Mouse (Mus musculus) midbrain, embryonic 14.5 days (tissue): Measurements from ENCODE around the gene Stk35. TPM values are rescaled to one million over a fixed set of nuclear protein-coding genes. Genes with fewer than 3 reads are reported as not detected.

Experiments used
- ATAC-seq: fragments of 200-750 bp; cut with Nextera tagmentation; 2 replicates; pipeline ENCODE4 v1.8.0; 2017; ENCODE audit warnings: moderate number of reproducible peaks, moderate library complexity; ENCODE audit not compliant: low FRiP score, low TSS enrichment
- DNase-seq: peaks from one replicate; pipeline ENCODE4 v3.0.0-alpha.2; 2015
- H3K27ac ChIP-seq: fragments of 300-500 bp; sonication (generic); replicated peaks from 2 replicates; pipeline ENCODE4 v1.5.1; 2014; ENCODE audit warnings: mild to moderate bottlenecking, low read depth, low read length, moderate library complexity
- H3K27me3 ChIP-seq: fragments of 300-500 bp; sonication (generic); 2 replicates; pipeline ENCODE4 v1.6.1; 2014; ENCODE audit warnings: low read length, control low read depth, mixed read lengths; ENCODE audit not compliant: control insufficient read depth, insufficient read depth
- H3K36me3 ChIP-seq: fragments of 300-500 bp; sonication (generic); 2 replicates; pipeline ENCODE4 v1.6.1; 2014; ENCODE audit warnings: low read length, control low read depth; ENCODE audit not compliant: control insufficient read depth, insufficient read depth
- H3K4me1 ChIP-seq: fragments of 300-500 bp; sonication (generic); 2 replicates; pipeline ENCODE4 v1.6.1; 2014; ENCODE audit warnings: mild to moderate bottlenecking, antibody characterized with exemption, low read length, control low read depth; ENCODE audit not compliant: control insufficient read depth, insufficient read depth
- H3K4me2 ChIP-seq: fragments of 300-500 bp; sonication (generic); 2 replicates; pipeline ENCODE4 v1.6.1; 2014; ENCODE audit warnings: mild to moderate bottlenecking, low read length, moderate library complexity
- H3K4me3 ChIP-seq: fragments of 300-500 bp; sonication (generic); replicated peaks from 2 replicates; pipeline ENCODE4 v1.5.1; 2014; ENCODE audit warnings: low read depth, low read length
- H3K9ac ChIP-seq: fragments of 300-500 bp; sonication (generic); replicated peaks from 2 replicates; pipeline ENCODE4 v1.6.1; 2014; ENCODE audit warnings: mild to moderate bottlenecking, low read length, moderate library complexity
- H3K9me3 ChIP-seq: fragments of 300-500 bp; sonication (generic); 2 replicates; pipeline ENCODE4 v1.6.1; 2016; ENCODE audit warnings: low read length, control low read depth, mixed read lengths; ENCODE audit not compliant: control insufficient read depth
- WGBS: fragments of 180-500 bp; shearing (Covaris S2); extraction: QIAGEN DNeasy Blood & Tissue Kit; methylation state at CpG from one replicate; pipeline ENCODE4 v1.1.7; 2014; 5-methylcytosine and 5-hydroxymethylcytosine counted together
- polyA plus RNA-seq: library from polyadenylated mRNA; unstranded; fragments of >200 nt; fragmentation: Nextera tagmentation; extraction: Ambion mirVana; gene quantifications from 2 replicates; pipeline ENCODE4 v1.2.1, GENCODE M21; 2014

The Stk35 gene
- polyA plus RNA-seq, 1 experiment from 2014 or later = 10.8 TPM

GRCm38 (mm10) chr2:129821568-129821967 is 21.3 kb downstream of the Stk35 start:
- DNase-seq (no peak), ATAC-seq (no peak)
- Histone ChIP-seq H3K36me3 (peaks cover 9% of the 10 kb centered on the region), H3K4me3 (no peak overlapping the region), H3K27ac (no peak overlapping the region), H3K4me1 (no peaks in the 10 kb centered on the region), H3K9me3 (no peaks in the 10 kb centered on the region), H3K4me2 (no peak overlapping the region), H3K27me3 (no peaks in the 10 kb centered on the region), H3K9ac (no peak overlapping the region)
- 87% methylated on average over 5 of the region's 5 CpGs for WGBS

GRCm38 (mm10) chr2:129823310-129823709 is 23.0 kb downstream of the Stk35 start:
- ATAC-seq = no peak
- H3K27ac ChIP-seq = no peak overlapping the region
- no peak for DNase-seq
- no peak overlapping the region for H3K4me3 ChIP-seq
- H3K4me1 ChIP-seq = no peaks in the 10 kb centered on the region
- no peak overlapping the region for H3K9ac ChIP-seq
- WGBS = 94% methylated on average over 2 of the region's 2 CpGs
- H3K36me3 ChIP-seq = peaks cover 10% of the 10 kb centered on the region
- no peaks in the 10 kb centered on the region for H3K9me3 ChIP-seq
- H3K4me2 ChIP-seq = no peak overlapping the region
- no peaks in the 10 kb centered on the region for H3K27me3 ChIP-seq

GRCm38 (mm10) chr2:129824254-129824653 is 23.9 kb downstream of the Stk35 start:
- no peak overlapping the region for H3K9ac ChIP-seq
- WGBS = 94% methylated on average over 6 of the region's 6 CpGs
- ATAC-seq (no peak), DNase-seq (no peak)
- no peaks in the 10 kb centered on the region for H3K4me1 ChIP-seq
- H3K9me3 ChIP-seq = no peaks in the 10 kb centered on the region
- H3K27ac ChIP-seq = no peak overlapping the region
- H3K36me3 ChIP-seq = peaks cover 20% of the 10 kb centered on the region
- no peak overlapping the region for H3K4me3 ChIP-seq
- no peak overlapping the region for H3K4me2 ChIP-seq
- H3K27me3 ChIP-seq = no peaks in the 10 kb centered on the region

- H3K4me1 ChIP-seq = no peaks in the 10 kb centered on the region
- H3K4me3 ChIP-seq = no peak overlapping the region
- H3K4me2 ChIP-seq = no peak overlapping the region
- H3K36me3 ChIP-seq = peaks cover 34% of the 10 kb centered on the region
- H3K9ac ChIP-seq = no peak overlapping the region
- ATAC-seq (no peak), DNase-seq (no peak)
- no peaks in the 10 kb centered on the region for H3K9me3 ChIP-seq
- no peaks in the 10 kb centered on the region for H3K27me3 ChIP-seq
- WGBS = 98% methylated on average over 3 of the region's 3 CpGs
- H3K27ac ChIP-seq = no peak overlapping the region
These were observed 25.8 kb downstream of the Stk35 start for GRCm38 (mm10) chr2:129826141-129826540.

- Histone ChIP-seq H3K9me3 (no peaks in the 10 kb centered on the region), H3K27me3 (no peaks in the 10 kb centered on the region), H3K4me3 (no peak overlapping the region), H3K27ac (no peak overlapping the region), H3K9ac (no peak overlapping the region), H3K36me3 (peaks cover 28% of the 10 kb centered on the region), H3K4me2 (no peak overlapping the region), H3K4me1 (no peaks in the 10 kb centered on the region)
- ATAC-seq (no peak), DNase-seq (no peak)
- WGBS = 81% methylated on average over 4 of the region's 4 CpGs
These were observed 32.7 kb downstream of the Stk35 start for GRCm38 (mm10) chr2:129832993-129833392.

GRCm38 (mm10) chr2:129834221-129834620 is 33.9 kb downstream of the Stk35 start:
- ATAC-seq = no peak
- Histone ChIP-seq H3K4me3 (no peak overlapping the region), H3K4me1 (no peaks in the 10 kb centered on the region), H3K36me3 (peaks cover 15% of the 10 kb centered on the region), H3K9ac (no peak overlapping the region), H3K27ac (no peak overlapping the region), H3K27me3 (no peaks in the 10 kb centered on the region), H3K9me3 (no peaks in the 10 kb centered on the region), H3K4me2 (no peak overlapping the region)
- 80% methylated on average over 1 of the region's 1 CpGs for WGBS
- DNase-seq = no peak

GRCm38 (mm10) chr2:129834881-129835280 is 34.6 kb downstream of the Stk35 start:
- ATAC-seq (no peak), DNase-seq (no peak)
- Histone ChIP-seq H3K4me2 (no peak overlapping the region), H3K4me3 (no peak overlapping the region), H3K9me3 (no peaks in the 10 kb centered on the region), H3K36me3 (0 out of 2 replicates have a peak, but pooled peaks cover 9% of the 10 kb centered on the region), H3K27me3 (no peaks in the 10 kb centered on the region), H3K9ac (no peak overlapping the region), H3K4me1 (no peaks in the 10 kb centered on the region), H3K27ac (no peak overlapping the region)
- WGBS = 87% methylated on average over 6 of the region's 6 CpGs

- no peak overlapping the region for H3K9ac ChIP-seq
- H3K9me3 ChIP-seq = no peaks in the 10 kb centered on the region
- H3K27me3 ChIP-seq = no peaks in the 10 kb centered on the region
- no peak overlapping the region for H3K27ac ChIP-seq
- H3K4me2 ChIP-seq = no peak overlapping the region
- DNase-seq (no peak), ATAC-seq (no peak)
- no peaks in the 10 kb centered on the region for H3K36me3 ChIP-seq
- WGBS = 65% methylated on average over 1 of the region's 1 CpGs
- H3K4me1 ChIP-seq = no peaks in the 10 kb centered on the region
- H3K4me3 ChIP-seq = no peak overlapping the region
These were observed 36.6 kb downstream of the Stk35 start for GRCm38 (mm10) chr2:129836921-129837320.

- no peaks in the 10 kb centered on the region for H3K27me3 ChIP-seq
- no peak for DNase-seq
- H3K9me3 ChIP-seq = no peaks in the 10 kb centered on the region
- ATAC-seq = no peak
- no peak overlapping the region for H3K9ac ChIP-seq
- no peak overlapping the region for H3K4me2 ChIP-seq
- no peak overlapping the region for H3K4me3 ChIP-seq
- H3K27ac ChIP-seq = no peak overlapping the region
- H3K4me1 ChIP-seq = no peaks in the 10 kb centered on the region
- no peaks in the 10 kb centered on the region for H3K36me3 ChIP-seq
- 93% methylated on average over 1 of the region's 1 CpGs for WGBS
These were observed 38.0 kb downstream of the Stk35 start for GRCm38 (mm10) chr2:129838321-129838720.
